Mouse (Mus musculus) left cerebral cortex, postnatal 25 days (tissue): ENCODE results near the gene Fbxo3. TPM values are rescaled to one million over a fixed set of nuclear protein-coding genes. Genes with fewer than 3 reads are reported as not detected.
A peak's percentile ranks its signal among the peaks of the same experiment; 100 is the strongest.
"Not testable (repeated sequence)": the region's sequence is repeated elsewhere in the genome, so short reads cannot be mapped to it uniquely, and the experiment has no call there.

Experiments used
- DNase-seq, 2 experiments: peaks; one replicate each; pipeline ENCODE4 v3.0.0; 2022; ENCODE audit warnings: low spot score in 2 of 2, mixed read lengths in 1 of 2
- intact Hi-C: fragments of 180-260 bp; cut with DNase I; formaldehyde crosslinking; loops from one replicate; pipeline ENCODE4 v1.15.1; 2025
- total RNA-seq, 2 experiments: library from RNA; stranded (reverse); gene quantifications; 2 replicates each; pipeline ENCODE4 v1.2.3; 2021

Fbxo3 gene
- total RNA-seq, 2 experiments from 2014 or later, result 59.9 to 60.0 TPM

DNA sequence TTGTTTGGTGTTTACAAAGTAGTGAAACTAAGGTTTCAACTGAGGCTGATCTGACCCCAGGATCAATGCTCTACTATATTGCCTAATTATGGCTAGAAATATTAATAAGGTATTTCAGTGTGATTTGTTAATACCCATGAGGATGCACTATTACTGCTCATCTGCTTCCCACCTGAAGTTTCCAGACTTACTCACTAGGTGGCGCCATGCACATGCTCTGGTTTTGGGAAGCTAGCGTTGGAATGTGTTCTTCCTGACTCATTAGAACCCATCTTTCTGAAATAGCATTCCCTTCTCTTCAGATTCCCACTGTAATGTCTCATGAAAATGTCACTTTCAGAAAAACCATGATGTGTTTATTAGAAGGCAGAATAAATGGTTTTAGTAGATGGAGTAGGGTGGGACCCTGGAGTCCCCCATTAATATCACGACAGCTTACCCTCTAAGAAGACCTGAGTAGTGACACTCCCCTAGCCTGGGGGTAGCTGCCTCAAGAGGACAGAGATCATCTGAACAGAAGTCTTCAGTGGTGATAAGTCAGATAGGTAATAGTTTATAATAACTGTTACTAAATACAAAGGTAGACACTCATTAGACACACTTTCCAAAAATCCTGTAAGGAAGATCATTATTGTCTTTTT lies 7.4 kb downstream of the Fbxo3 start:
- DNase-seq, result peak; percentile 72 to 80
- intact Hi-C loops, result loop anchor here (10.0 kb wide), 3 partner anchors 90 to 550 kb away; partner anchors contain the start of gene A930018P22Rik

- no peak for DNase-seq
- intact Hi-C loops, result loop anchor here (10.0 kb wide), 3 partner anchors 89 to 549 kb away; partner anchors contain the start of gene A930018P22Rik
Measured at GRCm38 (mm10) chr2:104035595-104035994, 8.1 kb downstream of the Fbxo3 start.

DNA sequence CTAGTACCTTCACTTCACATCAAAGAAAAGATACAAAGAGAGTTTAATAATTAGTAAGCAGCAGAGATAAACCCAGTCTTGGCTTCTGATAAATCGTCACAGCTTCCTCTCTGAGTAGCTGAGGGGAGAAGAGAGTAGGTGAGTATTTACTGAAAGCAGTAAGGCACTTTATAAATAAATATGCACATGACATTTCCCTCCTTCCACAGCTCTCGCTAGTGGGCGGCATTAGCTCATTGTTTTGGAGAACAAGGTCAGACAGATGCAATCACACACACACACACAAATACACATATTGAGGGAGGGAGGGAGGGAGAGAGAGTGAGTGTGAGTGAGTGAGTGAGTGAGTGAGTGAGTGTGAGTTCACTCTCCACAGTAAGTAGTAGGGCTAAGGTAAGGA lies 8.8 kb downstream of the Fbxo3 start:
- no peak for DNase-seq
- intact Hi-C loops, result loop anchor here (10.0 kb wide), 3 partner anchors 88 to 548 kb away; partner anchors contain the start of gene A930018P22Rik

DNA sequence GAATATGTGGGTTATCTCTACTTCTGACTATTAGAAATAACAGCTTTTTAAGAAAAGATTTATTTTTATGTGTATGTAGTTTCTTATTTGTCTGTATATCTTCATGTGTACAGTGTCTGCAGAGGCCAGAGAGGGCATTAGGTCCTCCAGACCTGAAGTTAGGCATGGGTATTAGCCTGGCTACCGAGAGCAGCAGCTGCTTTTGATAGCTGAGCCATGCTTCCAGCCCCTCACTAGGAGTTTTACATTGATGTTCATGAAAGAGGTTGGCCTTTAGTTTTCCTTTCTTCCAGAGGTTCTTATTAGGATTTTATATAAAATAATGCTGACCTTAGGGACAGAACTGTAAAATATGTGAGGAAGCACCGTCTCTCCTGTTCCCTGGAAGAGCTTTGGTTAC lies 10.7 kb downstream of the Fbxo3 start:
- no peak for DNase-seq
- intact Hi-C loops, result loop anchor here (10.0 kb wide), 3 partner anchors 87 to 547 kb away; partner anchors contain the start of gene A930018P22Rik

DNA sequence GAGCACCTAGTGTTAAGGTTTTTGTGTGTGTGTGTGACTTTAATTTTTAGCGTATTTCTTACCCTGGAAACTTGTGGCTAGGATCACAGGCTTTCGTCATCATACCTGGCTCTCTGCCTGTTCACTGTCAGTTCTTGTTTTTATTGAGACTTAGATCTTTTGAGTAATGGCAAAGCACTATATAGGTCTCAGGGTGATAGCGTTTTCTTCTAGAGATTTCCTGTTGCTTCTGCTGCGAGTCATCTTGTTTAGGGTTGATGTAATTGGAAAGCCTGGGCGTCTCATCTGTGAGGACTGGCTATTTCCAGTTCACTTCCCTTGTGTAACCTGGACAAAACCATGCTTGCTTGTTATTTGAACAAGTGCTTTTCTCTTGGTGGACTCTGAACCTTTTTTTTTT lies 14.1 kb downstream of the Fbxo3 start:
- intact Hi-C loops, result no loop called here
- DNase-seq, result no peak

GRCm38 (mm10) chr2:104042766-104043165 lies 15.2 kb downstream of the Fbxo3 start:
- DNase-seq, result no peak
- intact Hi-C loops, result no loop called here

- intact Hi-C loops, result no loop called here
- DNase-seq, result no peak
Measured at GRCm38 (mm10) chr2:104043624-104044478, 16.3 kb downstream of the Fbxo3 start.

DNA sequence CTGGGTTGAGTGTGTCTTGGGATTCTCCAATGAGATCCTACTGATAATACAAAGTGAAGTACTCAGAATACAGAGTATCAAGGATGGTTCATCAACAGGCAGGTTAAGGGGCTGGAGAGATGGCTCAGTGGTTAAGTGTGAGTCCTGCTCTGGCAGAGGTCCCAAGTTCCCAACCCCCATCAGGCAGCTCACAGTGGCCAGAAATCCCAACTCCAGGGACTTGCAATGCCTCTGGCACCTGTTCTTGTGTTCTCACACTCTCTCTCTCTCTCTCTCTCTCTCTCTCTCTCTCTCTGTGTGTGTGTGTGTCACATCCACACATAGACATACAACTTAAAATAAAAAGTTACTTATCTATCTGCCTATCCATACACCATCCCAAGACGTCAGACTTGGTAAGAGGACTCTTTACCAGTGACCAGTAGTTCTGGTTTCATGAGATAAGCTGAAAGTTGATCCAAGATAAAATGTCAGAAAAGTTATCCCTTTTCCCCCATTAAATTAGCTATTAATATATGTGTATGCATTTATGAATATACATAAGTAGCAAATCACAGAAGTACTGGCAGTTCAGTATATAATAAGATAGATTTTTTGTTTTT lies 17.1 kb downstream of the Fbxo3 start:
- intact Hi-C loops, result no loop called here
- no peak for DNase-seq

DNA sequence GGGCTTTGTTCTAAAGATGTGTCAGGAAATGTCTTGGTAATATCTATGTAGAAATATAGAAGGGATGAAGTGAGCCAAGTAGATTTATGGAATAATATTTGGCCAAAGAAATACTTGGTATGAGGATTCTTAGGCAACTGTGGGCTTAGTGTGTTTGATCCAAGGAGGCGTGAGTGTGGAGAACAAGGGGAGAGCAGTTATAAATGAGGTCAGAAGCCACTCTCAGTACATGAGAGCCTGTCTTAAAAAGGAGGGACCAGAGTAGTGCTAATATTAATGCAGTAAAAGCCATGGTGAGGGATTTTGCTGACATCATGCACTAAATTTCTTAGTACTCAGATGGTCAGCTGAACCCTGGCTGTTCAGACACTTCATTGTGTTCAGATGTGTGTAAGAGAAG lies 30.9 kb downstream of the Fbxo3 start:
- DNase-seq, result no peak
- intact Hi-C loops, result loop anchor here (10.0 kb wide), 1 partner anchor 376 kb away; no protein-coding TSS in a partner anchor

GRCm38 (mm10) chr2:104058954-104059353 lies 31.4 kb downstream of the Fbxo3 start:
- intact Hi-C loops, result loop anchor here (10.0 kb wide), 1 partner anchor 376 kb away; no protein-coding TSS in a partner anchor
- DNase-seq, result no peak

GRCm38 (mm10) chr2:104059786-104060185 lies 32.3 kb downstream of the Fbxo3 start:
- intact Hi-C loops, result loop anchor here (10.0 kb wide), 1 partner anchor 375 kb away; no protein-coding TSS in a partner anchor
- DNase-seq, result peak in 1 of 2 experiments; percentile 70

DNA sequence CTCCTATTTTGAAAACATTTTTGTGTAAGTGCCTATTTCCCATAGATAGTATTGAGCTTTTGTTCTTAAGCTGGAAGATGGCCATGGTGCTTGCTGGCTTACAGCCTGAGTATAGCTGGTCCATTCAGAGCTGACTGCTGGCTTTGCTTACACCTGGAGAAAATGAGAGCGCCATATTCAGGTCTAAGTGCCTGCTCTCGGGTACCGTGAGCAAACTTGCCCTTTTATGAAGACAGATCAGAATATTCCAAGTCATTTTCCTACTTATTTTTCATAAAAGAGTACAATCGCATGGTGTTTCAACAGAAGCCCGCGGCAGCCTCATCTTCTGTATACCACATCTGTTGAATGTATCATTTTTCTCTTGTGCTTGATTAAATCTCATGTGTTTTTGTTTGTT lies 33.5 kb downstream of the Fbxo3 start:
- DNase-seq, result no peak
- intact Hi-C loops, result no loop called here

- intact Hi-C loops, result no loop called here
- DNase-seq, result peak in 1 of 2 experiments; percentile 23
Measured at GRCm38 (mm10) chr2:104062665-104063064, 35.1 kb downstream of the Fbxo3 start.

- intact Hi-C loops, result no loop called here
- DNase-seq, result no peak
Measured at GRCm38 (mm10) chr2:104064152-104064551, 36.6 kb downstream of the Fbxo3 start.

- intact Hi-C loops, DNase-seq: not testable (repeated sequence)
Measured at GRCm38 (mm10) chr2:104065526-104065925, 38.0 kb downstream of the Fbxo3 start, which contains the start of gene Gm10912. TSS of gene Gm10912 (plus strand) at chr2:104065826.

- intact Hi-C loops, result loop anchor here (1.0 kb wide), 1 partner anchor 27 kb away; the partner anchor contains the start of gene Cd59a
- DNase-seq, result not testable (repeated sequence)
Measured at GRCm38 (mm10) chr2:104068450-104068849, 40.9 kb downstream of the Fbxo3 start, which contains the start of gene Gm10799. TSS of gene Gm10799 (minus strand) at chr2:104068550.

GRCm38 (mm10) chr2:104069704-104070185 lies 42.2 kb downstream of the Fbxo3 start, which contains the start of gene Cd59b:
TSS of gene Cd59b (plus strand) at chr2:104069849.
- no peak for DNase-seq
- intact Hi-C loops, result no loop called here

- intact Hi-C loops, DNase-seq: not testable (repeated sequence)
Measured at GRCm38 (mm10) chr2:104078285-104078684, 50.8 kb downstream of the Fbxo3 start.

GRCm38 (mm10) chr2:104081436-104082050 lies 54.0 kb downstream of the Fbxo3 start:
- intact Hi-C loops, DNase-seq: not testable (repeated sequence)
